Mouse (Mus musculus): Measurements from ENCODE around the gene Mafk. TPM values are rescaled to one million over a fixed set of nuclear protein-coding genes. Genes with fewer than 3 reads are reported as not detected.
"Not testable (repeated sequence)": the region's sequence is repeated elsewhere in the genome, so short reads cannot be mapped to it uniquely, and the experiment has no call there.

The Mafk gene
- 12.9 and 17.4 TPM in 2 replicates for polyA plus RNA-seq (2011; ENCODE audit: insufficient read length, low read depth, missing spikeins)

DNA sequence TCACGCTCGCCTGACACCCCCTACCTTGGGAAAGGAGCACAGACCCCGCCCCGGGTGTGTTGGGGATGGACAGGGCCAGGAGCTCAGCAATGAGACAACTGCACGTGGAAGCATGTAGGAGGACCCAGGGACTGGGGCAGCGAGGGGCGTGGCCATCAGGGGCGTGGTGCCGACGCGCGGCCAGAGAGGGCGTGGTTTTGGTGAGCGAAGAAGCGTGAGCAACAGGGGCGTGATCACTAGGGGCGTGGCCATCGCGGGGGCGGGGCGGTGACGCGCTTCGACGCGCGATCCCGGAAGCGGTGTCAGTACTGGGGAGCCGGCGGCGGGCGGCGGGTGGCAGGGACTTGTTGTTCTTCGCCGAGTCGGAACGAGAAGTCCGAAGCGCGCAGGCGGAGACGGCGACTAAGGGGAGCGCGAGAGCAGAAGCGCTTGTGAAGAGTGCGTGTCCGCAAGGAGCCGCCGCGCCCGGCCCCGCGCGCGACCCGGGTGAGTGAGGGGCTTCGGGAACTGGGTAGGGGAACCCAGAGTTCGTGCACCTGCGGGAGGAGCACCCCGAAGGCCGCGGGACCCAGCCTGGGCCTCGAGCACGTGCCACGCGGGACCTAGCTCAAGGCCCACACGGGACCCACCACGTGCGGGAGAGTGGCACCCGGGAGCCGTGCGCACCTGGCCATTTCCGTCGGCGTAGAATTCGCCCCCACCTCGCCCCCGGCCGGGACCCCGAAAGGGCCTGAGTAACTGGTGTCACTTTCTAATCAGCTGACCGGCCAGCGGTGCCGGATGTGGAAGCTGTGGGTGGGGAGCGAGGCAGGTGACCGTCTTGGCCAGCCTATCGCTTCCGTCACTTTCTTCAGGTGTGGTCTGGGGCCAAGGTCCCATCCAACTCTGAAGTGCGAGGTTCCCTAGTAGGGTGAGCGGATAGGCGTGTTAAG is at the start of gene Mafk:
Gene Mafk, plus strand, starts transcription at position 287 of the 932 bp plus-strand sequence.
- Histone ChIP-seq H3K4me1 (ENCODE audit: control insufficient read depth, insufficient read depth, low read length) (peaks cover 36% of the 10 kb centered on the region), H3K27ac (ENCODE audit: insufficient read depth, low read length) (peak within 1 kb of the TSS; percentile 90; the same call in 1 of the 2 replicates), H3K4me3 (ENCODE audit: insufficient read depth, low read length) (peak within 1 kb of the TSS; percentile 75)
- TF ChIP-seq CTCF (IDR thresholded peaks at IDR 0.05; ENCODE audit: borderline replicate concordance, insufficient read depth, low read length) (no peak), POLR2A (IDR thresholded peaks at IDR 0.05; ENCODE audit: low read depth, low read length) (peak; percentile 87)

GRCm38 (mm10) chr5:139742640-139743039 is 48.7 kb upstream of the Mafk start:
- H3K27ac ChIP-seq (ENCODE audit: insufficient read depth, low read length); H3K4me3 ChIP-seq (ENCODE audit: insufficient read depth, low read length); H3K4me1 ChIP-seq (ENCODE audit: control insufficient read depth, insufficient read depth, low read length): not testable (repeated sequence)

GRCm38 (mm10) chr5:139745771-139746170 is 45.5 kb upstream of the Mafk start:
- TF ChIP-seq POLR2A (IDR thresholded peaks at IDR 0.05; ENCODE audit: low read depth, low read length) (no peak), CTCF (IDR thresholded peaks at IDR 0.05; ENCODE audit: borderline replicate concordance, insufficient read depth, low read length) (peak; percentile 78)
- H3K27ac ChIP-seq (ENCODE audit: insufficient read depth, low read length) = no peak overlapping the region
- H3K4me1 ChIP-seq (ENCODE audit: control insufficient read depth, insufficient read depth, low read length) = no peaks in the 10 kb centered on the region
- H3K4me3 ChIP-seq (ENCODE audit: insufficient read depth, low read length) = no peak overlapping the region

DNA sequence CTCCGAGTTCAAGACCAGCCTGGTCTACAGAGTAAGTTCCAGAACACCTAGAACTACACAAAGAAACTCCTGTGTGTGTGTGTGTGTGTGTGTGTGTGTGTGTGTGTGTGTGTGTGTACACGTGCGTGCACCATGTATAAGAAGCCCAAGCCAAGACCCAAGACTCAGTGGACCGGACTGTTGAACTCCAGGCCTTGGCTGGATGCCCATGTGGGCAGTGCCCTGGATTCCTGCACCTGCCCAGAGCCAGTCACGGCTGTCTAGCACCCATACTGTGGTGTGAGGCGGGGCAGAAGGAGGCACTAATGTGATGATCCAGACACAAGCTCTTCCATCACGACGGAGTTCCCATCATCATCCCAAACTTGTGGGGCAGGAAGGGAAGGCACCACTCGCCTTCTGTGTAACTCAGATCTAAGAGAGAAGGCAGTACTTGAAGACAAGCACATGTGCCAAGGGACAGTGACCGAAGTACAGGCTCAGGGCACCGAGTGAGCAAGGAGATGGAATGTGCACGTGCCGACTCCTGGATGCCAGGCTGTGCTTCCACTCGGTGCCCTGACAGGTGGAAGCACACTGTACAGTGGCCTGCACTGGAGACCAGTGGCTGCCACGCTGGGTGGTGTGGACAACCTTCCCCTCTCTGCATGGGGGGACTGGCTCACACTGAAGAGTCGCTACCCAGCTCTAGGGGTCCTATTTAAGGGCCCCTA is 41.7 kb upstream of the Mafk start:
- Histone ChIP-seq H3K27ac (ENCODE audit: insufficient read depth, low read length) (no peak overlapping the region), H3K4me1 (ENCODE audit: control insufficient read depth, insufficient read depth, low read length) (no peaks in the 10 kb centered on the region), H3K4me3 (ENCODE audit: insufficient read depth, low read length) (no peak overlapping the region)
- TF ChIP-seq POLR2A (IDR thresholded peaks at IDR 0.05; ENCODE audit: low read depth, low read length) = no peak
- TF ChIP-seq CTCF (IDR thresholded peaks at IDR 0.05; ENCODE audit: borderline replicate concordance, insufficient read depth, low read length) = no peak

GRCm38 (mm10) chr5:139750535-139750934 is 40.8 kb upstream of the Mafk start:
- TF ChIP-seq CTCF (IDR thresholded peaks at IDR 0.05; ENCODE audit: borderline replicate concordance, insufficient read depth, low read length) (peak; percentile 53; the same call in 1 of the 2 replicates), POLR2A (IDR thresholded peaks at IDR 0.05; ENCODE audit: low read depth, low read length) (no peak)
- H3K27ac ChIP-seq (ENCODE audit: insufficient read depth, low read length) = no peak overlapping the region
- no peaks in the 10 kb centered on the region for H3K4me1 ChIP-seq (ENCODE audit: control insufficient read depth, insufficient read depth, low read length)
- H3K4me3 ChIP-seq (ENCODE audit: insufficient read depth, low read length) = no peak overlapping the region

DNA sequence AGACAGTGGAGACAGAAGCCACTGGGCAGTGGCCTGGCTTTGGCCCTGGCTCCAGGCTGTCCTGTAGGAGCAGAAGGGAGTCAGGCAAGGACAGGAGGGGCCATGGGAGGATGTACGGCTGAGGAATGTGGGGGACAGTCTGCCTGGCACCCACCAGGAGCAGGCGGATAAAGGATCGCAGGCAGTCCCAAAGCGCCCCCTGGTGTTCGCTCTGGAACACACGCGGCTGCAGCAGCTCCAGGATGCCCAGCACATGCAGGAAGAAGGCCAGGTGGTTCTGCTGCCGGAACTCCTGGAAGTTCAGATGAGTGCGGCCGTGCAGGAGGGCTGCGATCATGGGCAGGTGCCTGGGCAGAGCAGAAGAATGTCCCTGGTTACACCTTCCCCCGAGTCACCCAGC is 36.6 kb upstream of the Mafk start:
- Histone ChIP-seq H3K4me1 (ENCODE audit: control insufficient read depth, insufficient read depth, low read length) (no peaks in the 10 kb centered on the region), H3K4me3 (ENCODE audit: insufficient read depth, low read length) (no peak overlapping the region), H3K27ac (ENCODE audit: insufficient read depth, low read length) (no peak overlapping the region)
- TF ChIP-seq POLR2A (IDR thresholded peaks at IDR 0.05; ENCODE audit: low read depth, low read length) (no peak), CTCF (IDR thresholded peaks at IDR 0.05; ENCODE audit: borderline replicate concordance, insufficient read depth, low read length) (peak; percentile 85)

- no peak for TF ChIP-seq CTCF (IDR thresholded peaks at IDR 0.05; ENCODE audit: borderline replicate concordance, insufficient read depth, low read length)
- TF ChIP-seq POLR2A (IDR thresholded peaks at IDR 0.05; ENCODE audit: low read depth, low read length) = no peak
- H3K4me3 ChIP-seq (ENCODE audit: insufficient read depth, low read length) = no peak overlapping the region
- H3K27ac ChIP-seq (ENCODE audit: insufficient read depth, low read length) = no peak overlapping the region
- H3K4me1 ChIP-seq (ENCODE audit: control insufficient read depth, insufficient read depth, low read length) = no peaks in the 10 kb centered on the region
Measured at GRCm38 (mm10) chr5:139756135-139756534, 35.2 kb upstream of the Mafk start.

DNA sequence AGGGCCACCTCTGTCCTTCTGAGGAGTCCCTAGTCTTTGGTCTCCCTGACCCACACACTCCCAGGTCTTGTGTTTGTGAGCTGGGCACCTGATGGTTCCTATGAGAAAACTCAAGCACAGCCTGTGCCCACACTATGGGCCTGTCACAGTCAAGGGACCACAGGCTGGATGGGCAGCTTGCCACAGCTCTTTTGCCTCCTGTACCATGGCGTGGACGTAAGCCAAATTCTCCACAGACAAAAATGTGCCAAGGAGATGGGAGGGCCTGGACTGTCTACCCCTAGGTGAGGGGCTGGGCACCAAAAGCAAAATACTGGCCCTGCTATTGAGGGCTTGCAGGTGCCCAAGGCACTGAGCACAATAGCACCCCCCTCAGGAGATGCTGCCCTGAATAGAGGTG is 34.7 kb upstream of the Mafk start:
- H3K27ac ChIP-seq (ENCODE audit: insufficient read depth, low read length) = no peak overlapping the region
- H3K4me3 ChIP-seq (ENCODE audit: insufficient read depth, low read length) = no peak overlapping the region
- TF ChIP-seq POLR2A (IDR thresholded peaks at IDR 0.05; ENCODE audit: low read depth, low read length) (no peak), CTCF (IDR thresholded peaks at IDR 0.05; ENCODE audit: borderline replicate concordance, insufficient read depth, low read length) (no peak)
- H3K4me1 ChIP-seq (ENCODE audit: control insufficient read depth, insufficient read depth, low read length) = no peaks in the 10 kb centered on the region

GRCm38 (mm10) chr5:139758096-139758495 is 33.2 kb upstream of the Mafk start:
- TF ChIP-seq POLR2A (IDR thresholded peaks at IDR 0.05; ENCODE audit: low read depth, low read length) (no peak), CTCF (IDR thresholded peaks at IDR 0.05; ENCODE audit: borderline replicate concordance, insufficient read depth, low read length) (no peak)
- no peak overlapping the region for H3K27ac ChIP-seq (ENCODE audit: insufficient read depth, low read length)
- H3K4me1 ChIP-seq (ENCODE audit: control insufficient read depth, insufficient read depth, low read length) = no peaks in the 10 kb centered on the region
- no peak overlapping the region for H3K4me3 ChIP-seq (ENCODE audit: insufficient read depth, low read length)

GRCm38 (mm10) chr5:139764296-139764695 is 27.0 kb upstream of the Mafk start:
- TF ChIP-seq POLR2A (IDR thresholded peaks at IDR 0.05; ENCODE audit: low read depth, low read length) (no peak), CTCF (IDR thresholded peaks at IDR 0.05; ENCODE audit: borderline replicate concordance, insufficient read depth, low read length) (peak; percentile 79)

More at GRCm38 (mm10) chr5:139764296-139764695, 27.0 kb upstream of the Mafk start:
- Histone ChIP-seq H3K4me1 (ENCODE audit: control insufficient read depth, insufficient read depth, low read length) (no peaks in the 10 kb centered on the region), H3K27ac (ENCODE audit: insufficient read depth, low read length) (no peak overlapping the region), H3K4me3 (ENCODE audit: insufficient read depth, low read length) (no peak overlapping the region)
